ENCODE assay signal across 20 mouse cellular contexts in the genomic region with DNA sequence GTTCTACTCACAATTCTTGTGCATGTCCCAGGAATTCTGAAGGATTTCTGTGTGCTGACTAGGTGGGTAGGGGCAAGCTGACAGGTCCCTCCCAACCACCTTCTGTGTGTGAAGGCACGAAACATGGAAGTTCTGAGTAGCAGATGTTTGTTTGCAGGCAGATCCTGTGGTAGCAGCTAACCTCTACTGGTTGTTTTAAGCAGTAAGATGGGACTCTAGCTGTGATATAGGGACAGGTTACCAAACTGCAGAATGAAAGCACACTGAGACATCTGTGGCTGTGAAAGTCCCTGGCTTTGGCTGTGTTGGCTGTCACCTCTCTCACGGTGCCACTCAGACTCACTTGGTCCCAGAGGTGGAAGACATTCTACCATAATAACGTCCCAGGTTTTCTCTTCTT. TPM values are rescaled to one million over a fixed set of nuclear protein-coding genes. Genes with fewer than 3 reads are reported as not detected.
A peak's percentile ranks its signal among the peaks of the same experiment; 100 is the strongest.
DNase-seq lines count a peak whose midpoint lies in the region; ATAC-seq lines count a peak whose summit lies in the region.
"Had no signal": no experiment of that assay in that cellular context is flagged by ENCODE, and none has a peak within 500 bp of the region (broad histone marks: within the 10 kb centered on the region; RNA-seq: fewer than 3 reads in every experiment).

No protein-coding gene starts in this region.

- ATAC-seq in hematopoietic stem cell, adult 5-6 weeks (replicated peaks in 1 of 2; ENCODE audit: insufficient read depth in 1 of 2, low FRiP score in 2 of 2, low TSS enrichment in 1 of 2, low read depth in 1 of 2, poor library complexity in 2 of 2, severe bottlenecking in 2 of 2): peak; percentile 14 to 20
- ATAC-seq: forebrain, embryonic 13.5 days; hindbrain, postnatal 0 days; intestine, postnatal 0 days; lung, postnatal 0 days; Patski had no signal

- peak; percentile 45 for DNase-seq in CD4-positive helper T cell, adult 2 months (ENCODE audit: low read depth, low spot score)
- DNase-seq in CD4-positive, CD25-positive, alpha-beta regulatory T cell, adult 2 months (ENCODE audit: low read depth, low spot score): peak; percentile 38
- peak; percentile 41 to 52 for DNase-seq in thymus, postnatal 10 days (ENCODE audit: low spot score in 2 of 2)
- no peak for DNase-seq in urinary bladder, postnatal 10 days (ENCODE audit: low spot score)
- no peak for DNase-seq in cerebellum, adult 9-11 months
- no peak for DNase-seq in adrenal gland, postnatal 10 days
- DNase-seq: adrenal gland, adult 2 months; cerebellum, adult 18-20 months; cerebellum, postnatal 36 days; gastrocnemius, adult 2 months; kidney, postnatal 36 days; layer of hippocampus, adult 9-11 months; right cerebral cortex, postnatal 25 days had no signal

RNA-seq across cellular contexts. Expression of a gene that starts 5.5 kb away (rescaled TPM):
- 89.4 and 90.0 TPM in 2 replicates for total RNA-seq in hematopoietic stem cell, adult 5-6 weeks (2017)
- 10 to 100 TPM; 39.4 to 60.0 TPM for total RNA-seq in adrenal gland, postnatal 10 days (2021)

RNA-seq across cellular contexts. Expression of a gene that starts 34.4 kb away (rescaled TPM):
- total RNA-seq in hematopoietic stem cell, adult 5-6 weeks (2017): 4.8 and 6.6 TPM in 2 replicates
- total RNA-seq in adrenal gland, postnatal 10 days (2021): 10 to 100 TPM; 15.7 to 39.2 TPM
- total RNA-seq: granulocyte monocyte progenitor cell, adult 5-6 weeks had no signal

RNA-seq across cellular contexts. Expression of a gene that starts 46.2 kb away (rescaled TPM):
- total RNA-seq in hematopoietic stem cell, adult 5-6 weeks (2017): 4.3 and 13.0 TPM in 2 replicates
- 10 to 100 TPM; 25.1 to 65.2 TPM for total RNA-seq in adrenal gland, postnatal 10 days (2021)
- total RNA-seq: hindbrain, postnatal 0 days had no signal

Comparison
In these comparisons a context has a peak if more than half of its experiments do, and no peak if none do; other contexts are left out.
1. DNase-seq: peak in CD4-positive helper T cell, adult 2 months (single experiment), CD4-positive, CD25-positive, alpha-beta regulatory T cell, adult 2 months (single experiment) and thymus, postnatal 10 days (2 of 2); none in urinary bladder, postnatal 10 days (single experiment), cerebellum, adult 9-11 months (single experiment) and adrenal gland, postnatal 10 days (single experiment).